Mouse (Mus musculus): ENCODE measurements around the gene Gcg. TPM values are rescaled to one million over a fixed set of nuclear protein-coding genes. Genes with fewer than 3 reads are reported as not detected.

The Gcg gene
- total RNA-seq, 4 experiments from 2014 or later: not detected

- DNase-seq: no peak
These were observed 23.9 kb downstream of the Gcg start for GRCm38 (mm10) chr2:62459241-62460174.

GRCm38 (mm10) chr2:62458070-62458469 is 25.4 kb downstream of the Gcg start:
- DNase-seq: no peak

- DNase-seq: no peak
These were observed 28.5 kb downstream of the Gcg start for GRCm38 (mm10) chr2:62454991-62455390.

- DNase-seq: no peak
These were observed 29.4 kb downstream of the Gcg start for GRCm38 (mm10) chr2:62454033-62454432.

- no peak for DNase-seq
These were observed 33.1 kb downstream of the Gcg start for GRCm38 (mm10) chr2:62450364-62450763.

- no peak for DNase-seq
These were observed 33.6 kb downstream of the Gcg start for GRCm38 (mm10) chr2:62449692-62450346.

- no peak for DNase-seq
These were observed 42.5 kb downstream of the Gcg start for GRCm38 (mm10) chr2:62440802-62441544.

GRCm38 (mm10) chr2:62440083-62440482 is 43.4 kb downstream of the Gcg start:
- DNase-seq: no peak

- no peak for DNase-seq
These were observed 52.1 kb downstream of the Gcg start for GRCm38 (mm10) chr2:62431245-62431795.

GRCm38 (mm10) chr2:62425941-62426340 is 57.5 kb downstream of the Gcg start:
- peak; percentile 9 for DNase-seq

Other genes with a start within 250 kb of the Gcg start
- 1 to 10 TPM; 1.3 to 3.5 (median 2.3) TPM for gene Dpp4, start 71.4 kb downstream of the Gcg start, total RNA-seq (2022)
- 1 to 10 TPM; 2.2 to 4.0 (median 2.9) TPM for gene Fap, start 90.4 kb upstream of the Gcg start, total RNA-seq (2022)
- 10 to 100 TPM; 11.9 to 13.4 (median 12.8) TPM for gene Ifih1, start 162.6 kb upstream of the Gcg start, total RNA-seq (2022)
- gene Gca, start 180.6 kb upstream of the Gcg start, total RNA-seq (2022): 1 to 10 TPM; 2.8 to 7.5 (median 3.5) TPM

Data from adrenal gland, adult 8-10 months (tissue).